Comparison of ENCODE assay signal across 8 mouse cellular contexts in the genomic region with DNA sequence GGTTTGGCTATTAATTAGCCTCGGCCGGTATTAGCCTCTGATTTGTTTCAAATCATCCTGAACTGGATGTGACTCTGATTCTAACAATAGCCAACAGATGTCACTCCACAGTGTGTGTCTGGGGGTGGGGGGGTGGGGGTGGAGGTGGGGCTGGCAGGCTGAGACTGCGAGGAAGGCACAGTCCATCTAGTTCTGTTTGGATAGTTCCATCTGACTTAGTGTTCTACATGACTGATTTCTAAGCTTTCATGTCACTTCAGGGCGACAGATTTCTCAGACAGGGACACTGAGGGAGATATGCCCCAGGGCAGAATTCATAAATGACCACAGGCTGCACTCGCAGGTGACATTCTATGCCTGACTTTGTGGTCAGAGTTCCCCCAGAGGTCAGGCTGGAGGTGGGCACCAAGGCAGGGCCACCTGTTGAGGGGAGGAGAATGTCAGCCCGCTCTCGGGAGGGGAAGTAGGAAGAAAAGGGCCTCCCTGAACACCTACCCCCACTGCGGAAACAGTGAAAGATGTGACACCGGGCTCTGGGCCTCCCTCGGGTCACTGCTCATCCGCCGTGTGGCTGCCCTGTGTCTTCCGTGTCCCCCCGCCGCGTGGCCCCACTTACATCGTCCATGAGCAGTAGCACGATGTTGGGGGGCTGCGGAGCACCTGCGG. TPM values are rescaled to one million over a fixed set of nuclear protein-coding genes. Genes with fewer than 3 reads are reported as not detected.
A peak's percentile ranks its signal among the peaks of the same experiment; 100 is the strongest.
DNase-seq lines count a peak whose midpoint lies in the region; ATAC-seq and TF ChIP-seq lines count a peak whose summit lies in the region.

No protein-coding gene starts in this region.

- peak overlapping the region; percentile 83 for H3K4me2 ChIP-seq in forebrain, embryonic 11.5 days (ENCODE audit: low read depth, low read length, severe bottlenecking)
- peak overlapping the region; percentile 87 for H3K4me2 ChIP-seq in limb, embryonic 14.5 days (replicated peaks; ENCODE audit: low read depth, low read length, severe bottlenecking)

- ATAC-seq in forebrain, embryonic 11.5 days (replicated peaks; ENCODE audit: low FRiP score), result no peak; the same call in 1 of the 2 replicates
- peak; percentile 42; the same call in 1 of the 2 replicates for ATAC-seq in limb, embryonic 14.5 days (ENCODE audit: low FRiP score, low read depth)

- H3K4me1 ChIP-seq in heart, adult 2 months (ENCODE audit: control insufficient read depth, insufficient read depth, low read length), result peaks cover 7% of the 10 kb centered on the region
- H3K4me1 ChIP-seq in forebrain, embryonic 11.5 days (replicated peaks; ENCODE audit: control insufficient read depth, insufficient read depth, low read length), result peaks cover 5% of the 10 kb centered on the region; the same call in 1 of the 2 replicates
- peaks cover 13% of the 10 kb centered on the region for H3K4me1 ChIP-seq in limb, embryonic 14.5 days (ENCODE audit: control insufficient read depth, insufficient read depth, low read length)

- TF ChIP-seq CTCF in heart, adult 2 months (IDR thresholded peaks at IDR 0.05), result no peak
- no peak for TF ChIP-seq CTCF in C2C12 (IDR thresholded peaks at IDR 0.05; ENCODE audit: control insufficient read depth, insufficient read depth, insufficient read length)

- peak overlapping the region; percentile 76 for H3K27ac ChIP-seq in heart, adult 2 months
- no peak overlapping the region for H3K27ac ChIP-seq in forebrain, embryonic 11.5 days (ENCODE audit: low read depth, low read length)
- H3K27ac ChIP-seq in limb, embryonic 14.5 days (replicated peaks; ENCODE audit: low read depth, low read length), result 0 out of 2 replicates have a peak overlapping the region, but pooled peaks have one; percentile 52

- no peak for TF ChIP-seq EP300 in heart, adult 2 months (IDR thresholded peaks at IDR 0.05; ENCODE audit: insufficient read depth, low read depth, low read length)

- intact Hi-C loops in heart, adult 2 months (cut with DNase I), result loop anchor here (1.0 to 5.0 kb wide), 3 partner anchors 44 to 108 kb away; no protein-coding TSS in a partner anchor
- intact Hi-C loops in heart, postnatal 10 days (cut with DNase I), result loop anchor here (2.0 to 10.0 kb wide), 3 partner anchors 44 to 584 kb away; no protein-coding TSS in a partner anchor

- WGBS in heart, adult 2 months, result 2% methylated on average over 19 of the region's 20 CpGs
- 5% methylated on average over 20 of the region's 20 CpGs for WGBS in forebrain, embryonic 11.5 days
- 3% methylated on average over 20 of the region's 20 CpGs for WGBS in limb, embryonic 14.5 days

- H3K9me3 ChIP-seq in forebrain, embryonic 11.5 days (ENCODE audit: control insufficient read depth, low read length), result no peaks in the 10 kb centered on the region
- H3K9me3 ChIP-seq in limb, embryonic 14.5 days (ENCODE audit: control insufficient read depth, low read length), result no peaks in the 10 kb centered on the region

- no peak for DNase-seq in heart, adult 2 months
- DNase-seq in heart, postnatal 10 days, result no peak
- no peak for DNase-seq in forebrain, embryonic 11.5 days (ENCODE audit: low spot score)
- DNase-seq in limb, embryonic 14.5 days (ENCODE audit: low spot score), result no peak
- DNase-seq in retina, postnatal 7 days (ENCODE audit: low read depth, low spot score), result peak; percentile 19
- DNase-seq in urinary bladder, postnatal 10 days (ENCODE audit: low spot score), result no peak
- no peak for DNase-seq in urinary bladder, postnatal 14 days (ENCODE audit: low spot score)

- H3K36me3 ChIP-seq in heart, adult 2 months (ENCODE audit: control insufficient read depth, insufficient read depth, low read length), result no peaks in the 10 kb centered on the region
- H3K36me3 ChIP-seq in C2C12 (ENCODE audit: control insufficient read depth, insufficient read depth), result no peaks in the 10 kb centered on the region
- H3K36me3 ChIP-seq in forebrain, embryonic 11.5 days (ENCODE audit: control insufficient read depth, insufficient read depth, low read length), result no peaks in the 10 kb centered on the region
- peaks cover 8% of the 10 kb centered on the region; the same call in 1 of the 2 replicates for H3K36me3 ChIP-seq in limb, embryonic 14.5 days (ENCODE audit: control insufficient read depth, insufficient read depth, low read length)

- peak overlapping the region; percentile 81 for H3K4me3 ChIP-seq in heart, adult 2 months
- H3K4me3 ChIP-seq in C2C12 (ENCODE audit: insufficient read depth, poor library complexity, severe bottlenecking), result peak overlapping the region; percentile 56
- peak overlapping the region; percentile 74 for H3K4me3 ChIP-seq in forebrain, embryonic 11.5 days (ENCODE audit: low read depth, low read length)
- peak overlapping the region; percentile 76 for H3K4me3 ChIP-seq in limb, embryonic 14.5 days (replicated peaks; ENCODE audit: low read length)

- peak overlapping the region; percentile 70 for H3K9ac ChIP-seq in heart, adult 2 months (ENCODE audit: low read depth, low read length)
- peak overlapping the region; percentile 49 for H3K9ac ChIP-seq in forebrain, embryonic 11.5 days (ENCODE audit: low read length)
- H3K9ac ChIP-seq in limb, embryonic 14.5 days (ENCODE audit: low read depth, low read length, severe bottlenecking), result peak overlapping the region; percentile 69

- no peaks in the 10 kb centered on the region for H3K27me3 ChIP-seq in heart, adult 2 months (ENCODE audit: control insufficient read depth, insufficient read depth, low read length)
- no peaks in the 10 kb centered on the region for H3K27me3 ChIP-seq in C2C12 (ENCODE audit: control insufficient read depth, insufficient read depth, insufficient read length)
- no peaks in the 10 kb centered on the region for H3K27me3 ChIP-seq in forebrain, embryonic 11.5 days (ENCODE audit: control insufficient read depth, insufficient read depth, low read length)
- no peaks in the 10 kb centered on the region for H3K27me3 ChIP-seq in limb, embryonic 14.5 days (ENCODE audit: control insufficient read depth, insufficient read depth, low read length)

- no peaks in the 10 kb centered on the region for H3K79me3 ChIP-seq in C2C12 (ENCODE audit: low read depth)

- H3ac ChIP-seq in C2C12 (ENCODE audit: control insufficient read depth, insufficient read length, low read depth), result peak overlapping the region; percentile 80

- no peak for TF ChIP-seq POLR2A in heart, adult 2 months (IDR thresholded peaks at IDR 0.05; ENCODE audit: insufficient read depth, low read depth, low read length)
- no peak for TF ChIP-seq POLR2A in limb, embryonic 14.5 days (IDR thresholded peaks at IDR 0.05; ENCODE audit: borderline replicate concordance, extremely low read depth, insufficient read depth, insufficient read length)

- H3K79me2 ChIP-seq in heart, adult 2 months (replicated peaks; ENCODE audit: control insufficient read depth, insufficient read depth, low read length), result no peaks in the 10 kb centered on the region
- H3K79me2 ChIP-seq in C2C12 (ENCODE audit: control insufficient read depth, insufficient read depth), result no peaks in the 10 kb centered on the region

TF ChIP-seq in C2C12, 6 proteins besides CTCF, POLR2A, EP300 and RAD21:
- no peak for TF ChIP-seq MYOG (IDR thresholded peaks at IDR 0.05; ENCODE audit: control insufficient read depth, extremely low read depth, insufficient read length)
- no peak for TF ChIP-seq USF1 (IDR thresholded peaks at IDR 0.05; ENCODE audit: low read depth)

RNA-seq across cellular contexts. Expression of gene Galns, which starts 0.5 kb away (rescaled TPM):
- total RNA-seq in heart, adult 2 months (2021), result 1 to 10 TPM; 3.1 to 3.2 TPM
- polyA plus RNA-seq in heart, adult 2 months (2012; rRNA removed), result 4.9 and 5.0 TPM in 2 replicates
- 1 to 10 TPM; 6.6 to 7.1 TPM for total RNA-seq in heart, postnatal 10 days (2021)
- polyA plus RNA-seq in C2C12 (2012; fragmentation: generic; extraction: Trizol), result 9.8 TPM
- 4.5 and 5.8 TPM in 2 replicates for polyA plus RNA-seq in forebrain, embryonic 11.5 days (2014; fragmentation: Nextera tagmentation; extraction: Ambion mirVana)
- polyA plus RNA-seq in limb, embryonic 14.5 days (2012; rRNA removed), result 14.7 and 17.1 TPM in 2 replicates
- 12.0 and 12.7 TPM in 2 replicates for polyA plus RNA-seq in limb, embryonic 14.5 days (2014; fragmentation: Nextera tagmentation; extraction: Ambion mirVana)

RNA-seq across cellular contexts. Expression of gene Trappc2l, which starts 0.7 kb away (rescaled TPM):
- 10 to 100 TPM; 58.6 to 65.4 TPM for total RNA-seq in heart, adult 2 months (2021)
- 161 and 207 TPM in 2 replicates for polyA plus RNA-seq in heart, adult 2 months (2012; rRNA removed)
- total RNA-seq in heart, postnatal 10 days (2021), result 10 to 100 TPM; 54.7 to 57.4 TPM
- 70.2 TPM for polyA plus RNA-seq in C2C12 (2012; fragmentation: generic; extraction: Trizol)
- polyA plus RNA-seq in forebrain, embryonic 11.5 days (2014; fragmentation: Nextera tagmentation; extraction: Ambion mirVana), result 39.3 and 49.9 TPM in 2 replicates
- polyA plus RNA-seq in limb, embryonic 14.5 days (2012; rRNA removed), result 96.8 and 129 TPM in 2 replicates
- polyA plus RNA-seq in limb, embryonic 14.5 days (2014; fragmentation: Nextera tagmentation; extraction: Ambion mirVana), result 70.2 and 70.5 TPM in 2 replicates

RNA-seq across cellular contexts. Expression of gene Pabpn1l, which starts 11.8 kb away (rescaled TPM):
- under 1 TPM in 1 of 2 experiments, not detected in 1; 0.52 TPM for total RNA-seq in heart, adult 2 months (2021)
- polyA plus RNA-seq in heart, adult 2 months (2012; rRNA removed), result 0.10 TPM in 1 of 2 replicates, not detected in the other
- total RNA-seq in heart, postnatal 10 days (2021), result not detected
- polyA plus RNA-seq in C2C12 (2012; fragmentation: generic; extraction: Trizol), result not detected
- not detected in 2 replicates for polyA plus RNA-seq in forebrain, embryonic 11.5 days (2014; fragmentation: Nextera tagmentation; extraction: Ambion mirVana)
- 0.05 TPM in 1 of 2 replicates, not detected in the other for polyA plus RNA-seq in limb, embryonic 14.5 days (2012; rRNA removed)
- not detected in 2 replicates for polyA plus RNA-seq in limb, embryonic 14.5 days (2014; fragmentation: Nextera tagmentation; extraction: Ambion mirVana)

RNA-seq across cellular contexts. Expression of gene Aprt, which starts 34.0 kb away (rescaled TPM):
- 10 to 100 TPM; 36.6 to 38.5 TPM for total RNA-seq in heart, adult 2 months (2021)
- 42.1 and 45.1 TPM in 2 replicates for polyA plus RNA-seq in heart, adult 2 months (2012; rRNA removed)
- 10 to 100 TPM; 37.9 to 41.8 TPM for total RNA-seq in heart, postnatal 10 days (2021)
- polyA plus RNA-seq in C2C12 (2012; fragmentation: generic; extraction: Trizol), result 615 TPM
- 235 and 251 TPM in 2 replicates for polyA plus RNA-seq in forebrain, embryonic 11.5 days (2014; fragmentation: Nextera tagmentation; extraction: Ambion mirVana)
- polyA plus RNA-seq in limb, embryonic 14.5 days (2012; rRNA removed), result 199 and 217 TPM in 2 replicates
- polyA plus RNA-seq in limb, embryonic 14.5 days (2014; fragmentation: Nextera tagmentation; extraction: Ambion mirVana), result 348 and 382 TPM in 2 replicates

RNA-seq across cellular contexts. Expression of gene Cdt1, which starts 42.9 kb away (rescaled TPM):
- total RNA-seq in heart, adult 2 months (2021), result 1 to 10 TPM; 2.0 to 2.7 TPM
- 3.2 and 3.5 TPM in 2 replicates for polyA plus RNA-seq in heart, adult 2 months (2012; rRNA removed)
- total RNA-seq in heart, postnatal 10 days (2021), result 10 to 100 TPM in 1 of 2 experiments, 1 to 10 TPM in 1; 9.7 to 14.0 TPM
- 79.5 TPM for polyA plus RNA-seq in C2C12 (2012; fragmentation: generic; extraction: Trizol)
- polyA plus RNA-seq in forebrain, embryonic 11.5 days (2014; fragmentation: Nextera tagmentation; extraction: Ambion mirVana), result 57.9 and 59.6 TPM in 2 replicates
- 79.0 and 103 TPM in 2 replicates for polyA plus RNA-seq in limb, embryonic 14.5 days (2012; rRNA removed)
- 34.0 and 34.2 TPM in 2 replicates for polyA plus RNA-seq in limb, embryonic 14.5 days (2014; fragmentation: Nextera tagmentation; extraction: Ambion mirVana)
